Mouse (Mus musculus) MEL (cell line): Measurements from ENCODE around the gene Stfa2l1. TPM values are rescaled to one million over a fixed set of nuclear protein-coding genes. Genes with fewer than 3 reads are reported as not detected.

ENCODE experiments used
- DNase-seq: peaks from one replicate; pipeline ENCODE4 v3.0.0; 2011; ENCODE audit warnings: low read depth, low spot score
- H3K27ac ChIP-seq: 2 replicates; pipeline ENCODE4 v1.5.1; 2012; ENCODE audit warnings: low read depth, mild to moderate bottlenecking, control low read depth, low read length, moderate library complexity; ENCODE audit not compliant: control insufficient read depth
- H3K27me3 ChIP-seq, 2 experiments: fragments of 150-350 bp in 1 of 2; sonication (generic) in 1 of 2; 2 replicates each; pipeline ENCODE4 v1.6.1; 2012; ENCODE audit warnings: low read length in 2 of 2, mild to moderate bottlenecking in 2 of 2, improper control_type of control experiment in 1 of 2, moderate library complexity in 1 of 2; ENCODE audit not compliant: insufficient read depth in 2 of 2, control insufficient read depth in 1 of 2
- H3K36me3 ChIP-seq, 2 experiments: 2 replicates each; pipeline ENCODE4 v1.6.1; 2012 to 2014; ENCODE audit warnings: low read length in 2 of 2, improper control_type of control experiment in 1 of 2, inconsistent platforms in 1 of 2, mild to moderate bottlenecking in 1 of 2; ENCODE audit not compliant: insufficient read depth in 2 of 2, control insufficient read depth in 1 of 2
- H3K4me1 ChIP-seq, 2 experiments: fragments of 150-350 bp in 1 of 2; sonication (generic) in 1 of 2; 2 replicates each; pipeline ENCODE4 v1.6.1; 2012; ENCODE audit warnings: low read length in 2 of 2, improper control_type of control experiment in 1 of 2, mild to moderate bottlenecking in 1 of 2; ENCODE audit not compliant: insufficient read depth in 2 of 2, control insufficient read depth in 1 of 2
- H3K4me3 ChIP-seq, 2 experiments: fragments of 150-350 bp in 1 of 2; sonication (generic) in 1 of 2; 2 replicates each; pipeline ENCODE4 v1.5.1; 2012; ENCODE audit warnings: low read depth in 2 of 2, low read length in 2 of 2, mild to moderate bottlenecking in 2 of 2, moderate library complexity in 2 of 2, control low read depth in 1 of 2, improper control_type of control experiment in 1 of 2; ENCODE audit not compliant: control insufficient read depth in 1 of 2, insufficient read depth in 1 of 2
- H3K79me2 ChIP-seq: 2 replicates; pipeline ENCODE4 v1.6.1; 2012; ENCODE audit warnings: mild to moderate bottlenecking, low read length, moderate library complexity; ENCODE audit not compliant: control insufficient read depth, poor library complexity, insufficient read depth
- H3K9ac ChIP-seq: 2 replicates; pipeline ENCODE4 v1.6.1; 2012; ENCODE audit warnings: low read depth, mild to moderate bottlenecking, control low read depth, low read length, moderate library complexity; ENCODE audit not compliant: control insufficient read depth, poor library complexity, severe bottlenecking
- H3K9me3 ChIP-seq: fragments of 150-350 bp; sonication (generic); replicated peaks from 2 replicates; pipeline ENCODE4 v1.6.1; 2012; ENCODE audit warnings: mild to moderate bottlenecking, low read length, improper control_type of control experiment, moderate library complexity; ENCODE audit not compliant: insufficient read depth
- RAD21 ChIP-seq: IDR thresholded peaks from 2 replicates; pipeline ENCODE4 v1.6.1; 2011; ENCODE audit warnings: mild to moderate bottlenecking, low read depth, low read length, improper control_type of control experiment
- polyA plus RNA-seq, 2 experiments: library from polyadenylated mRNA; stranded (reverse) in 1 of 2; unstranded in 1 of 2; fragments of >175 nt in 1 of 2; fragments of >200 nt in 1 of 2; gene quantifications; 2 replicates each; pipeline versions ENCODE4 v1.2.1 to v1.2.4; 2012; ENCODE audit warnings: low replicate concordance in 2 of 2, low read depth in 1 of 2; ENCODE audit not compliant: insufficient read length in 2 of 2, insufficient read depth in 1 of 2, missing spikeins in 1 of 2
- total RNA-seq: library from RNA; depleted of rRNA; stranded (reverse); fragments of 300-350 nt; gene quantifications from 2 replicates; pipeline ENCODE4 v1.2.3, GENCODE M21; 2012; rRNA removed

Gene Stfa2l1
- total and polyA plus RNA-seq, 3 experiments: not detected

DNA sequence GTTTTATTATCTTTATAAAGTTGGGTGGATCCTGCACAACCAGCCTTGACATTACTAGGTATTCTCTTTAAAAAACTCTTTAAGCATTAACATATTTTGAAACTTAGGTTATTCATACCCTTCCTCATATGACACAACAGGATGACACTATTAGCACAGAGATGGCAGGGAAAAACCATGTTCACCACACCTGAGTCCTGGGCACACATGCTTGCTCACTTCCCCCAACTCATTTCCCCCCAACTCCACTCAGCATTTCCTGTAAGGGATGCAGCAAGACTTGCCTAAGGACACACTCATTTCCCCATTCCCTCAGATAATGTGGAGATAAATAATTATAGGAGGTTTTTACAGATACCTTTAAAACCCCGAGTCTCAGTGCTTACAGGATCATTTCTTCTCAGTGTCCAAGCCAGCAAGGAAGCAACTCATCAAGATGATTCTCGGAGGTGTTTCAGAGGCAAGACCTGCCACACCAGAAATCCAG lies 53.4 kb downstream of the Stfa2l1 start, which contains the start of gene Gm5416:
Gene Gm5416, plus strand, starts transcription at position 437 of the 487 bp plus-strand sequence.
- no peak within 1 kb of the TSS for H3K27ac ChIP-seq
- H3K9me3 ChIP-seq: no peaks in the 10 kb centered on the region
- no peak within 1 kb of the TSS for H3K4me3 ChIP-seq
- no peak within 1 kb of the TSS for H3K9ac ChIP-seq
- no peaks in the 10 kb centered on the region for H3K36me3 ChIP-seq
- no peak for TF ChIP-seq RAD21
- no peak for DNase-seq
- no peaks in the 10 kb centered on the region for H3K79me2 ChIP-seq
- H3K4me1 ChIP-seq: no peaks in the 10 kb centered on the region
- H3K27me3 ChIP-seq: no peaks in the 10 kb centered on the region; a peak in 1 of 4 replicates

Other genes starting within 250 kb of the Stfa2l1 start
- gene Parp9, start 218.3 kb upstream of the Stfa2l1 start, total RNA-seq: 3.0 and 3.4 TPM in 2 replicates
- 1 to 10 TPM in 1 of 2 experiments, not detected in 1; 5.3 TPM for gene Parp9, start 218.3 kb upstream of the Stfa2l1 start, polyA plus RNA-seq
- 3.5 and 3.9 TPM in 2 replicates for gene Dtx3l, start 217.7 kb upstream of the Stfa2l1 start, total RNA-seq
- 1 to 10 TPM in 1 of 2 experiments, not detected in 1; 6.0 TPM for gene Dtx3l, start 217.7 kb upstream of the Stfa2l1 start, polyA plus RNA-seq
- 24.5 and 25.2 TPM in 2 replicates for gene Kpna1, start 178.1 kb upstream of the Stfa2l1 start, total RNA-seq
- 10 to 100 TPM in 1 of 2 experiments, not detected in 1; 34.9 TPM for gene Kpna1, start 178.1 kb upstream of the Stfa2l1 start, polyA plus RNA-seq
- 2.1 and 3.3 TPM in 2 replicates for gene Wdr5b, start 115.6 kb upstream of the Stfa2l1 start, total RNA-seq
- 1 to 10 TPM in 1 of 2 experiments, not detected in 1; 1.7 TPM for gene Wdr5b, start 115.6 kb upstream of the Stfa2l1 start, polyA plus RNA-seq
- 111 and 120 TPM in 2 replicates for gene Fam162a, start 85.2 kb upstream of the Stfa2l1 start, total RNA-seq
- gene Fam162a, start 85.2 kb upstream of the Stfa2l1 start, polyA plus RNA-seq: 100 to 1,000 TPM in 1 of 2 experiments, not detected in 1; 129 TPM
- 183 and 203 TPM in 2 replicates for gene Ccdc58, start 85.1 kb upstream of the Stfa2l1 start, total RNA-seq
- gene Ccdc58, start 85.1 kb upstream of the Stfa2l1 start, polyA plus RNA-seq: 10 to 100 TPM in 1 of 2 experiments, not detected in 1; 98.3 TPM
- not detected in 2 replicates for gene Csta1, start 25.6 kb upstream of the Stfa2l1 start, total RNA-seq
- gene Csta1, start 25.6 kb upstream of the Stfa2l1 start, polyA plus RNA-seq: not detected
- gene Gm5483, start 27.4 kb downstream of the Stfa2l1 start, total RNA-seq: not detected in 2 replicates
- not detected for gene Gm5483, start 27.4 kb downstream of the Stfa2l1 start, polyA plus RNA-seq
- gene Gm5416, start 53.6 kb downstream of the Stfa2l1 start, total RNA-seq: not detected in 2 replicates
- gene Gm5416, start 53.6 kb downstream of the Stfa2l1 start, polyA plus RNA-seq: not detected
- gene 2010005H15Rik, start 64.7 kb downstream of the Stfa2l1 start, total RNA-seq: 0.29 and 0.46 TPM in 2 replicates
- under 1 TPM in 1 of 2 experiments, not detected in 1; 0.11 TPM for gene 2010005H15Rik, start 64.7 kb downstream of the Stfa2l1 start, polyA plus RNA-seq
- not detected in 2 replicates for gene Stfa1, start 120.1 kb downstream of the Stfa2l1 start, total RNA-seq
- not detected for gene Stfa1, start 120.1 kb downstream of the Stfa2l1 start, polyA plus RNA-seq
- not detected in 2 replicates for gene BC117090, start 177.5 kb downstream of the Stfa2l1 start, total RNA-seq
- not detected for gene BC117090, start 177.5 kb downstream of the Stfa2l1 start, polyA plus RNA-seq
- not detected in 2 replicates for gene BC100530, start 210.9 kb downstream of the Stfa2l1 start, total RNA-seq
- not detected for gene BC100530, start 210.9 kb downstream of the Stfa2l1 start, polyA plus RNA-seq